Mouse (Mus musculus) limb, embryonic 14.5 days (tissue): ENCODE data around the gene Tenm2. TPM values are rescaled to one million over a fixed set of nuclear protein-coding genes. Genes with fewer than 3 reads are reported as not detected.

Experiments
- ATAC-seq: fragments of 200-750 bp; cut with Nextera tagmentation; 2 replicates; pipeline ENCODE4 v1.8.0; 2017; ENCODE audit warnings: low read depth, moderate number of reproducible peaks, moderate TSS enrichment; ENCODE audit not compliant: low FRiP score
- DNase-seq: peaks from one replicate; pipeline ENCODE4 v3.0.0-alpha.2; 2015; ENCODE audit warnings: low spot score
- H3K27ac ChIP-seq: fragments of 300-500 bp; sonication (generic); replicated peaks from 2 replicates; pipeline ENCODE4 v1.5.1; 2014; ENCODE audit warnings: low read depth, mild to moderate bottlenecking, low read length, moderate library complexity, mixed read lengths
- H3K27me3 ChIP-seq: fragments of 300-500 bp; sonication (generic); 2 replicates; pipeline ENCODE4 v1.6.1; 2014; ENCODE audit warnings: low read length, mixed read lengths; ENCODE audit not compliant: control insufficient read depth, insufficient read depth
- H3K36me3 ChIP-seq: fragments of 300-500 bp; sonication (generic); 2 replicates; pipeline ENCODE4 v1.6.1; 2014; ENCODE audit warnings: mild to moderate bottlenecking, low read length, moderate library complexity, mixed read lengths; ENCODE audit not compliant: control insufficient read depth, insufficient read depth
- H3K4me1 ChIP-seq: fragments of 300-500 bp; sonication (generic); 2 replicates; pipeline ENCODE4 v1.6.1; 2014; ENCODE audit warnings: antibody characterized with exemption, low read length, mixed read lengths; ENCODE audit not compliant: control insufficient read depth, insufficient read depth
- H3K4me2 ChIP-seq: fragments of 300-500 bp; sonication (generic); replicated peaks from 2 replicates; pipeline ENCODE4 v1.6.1; 2014; ENCODE audit warnings: low read depth, mild to moderate bottlenecking, low read length, moderate library complexity; ENCODE audit not compliant: severe bottlenecking
- H3K4me3 ChIP-seq: fragments of 300-500 bp; sonication (generic); replicated peaks from 2 replicates; pipeline ENCODE4 v1.5.1; 2014; ENCODE audit warnings: low read length
- H3K9ac ChIP-seq: fragments of 300-500 bp; sonication (generic); 2 replicates; pipeline ENCODE4 v1.6.1; 2014; ENCODE audit warnings: mild to moderate bottlenecking, low read depth, low read length, moderate library complexity; ENCODE audit not compliant: severe bottlenecking
- H3K9me3 ChIP-seq: fragments of 300-500 bp; sonication (generic); 2 replicates; pipeline ENCODE4 v1.6.1; 2016; ENCODE audit warnings: low read length; ENCODE audit not compliant: control insufficient read depth
- POLR2A ChIP-seq: fragments of 200-500 bp; IDR thresholded peaks from 2 replicates; pipeline ENCODE4 v1.8.0; 2012; ENCODE audit warnings: inconsistent platforms, mild to moderate bottlenecking, moderate library complexity, borderline replicate concordance; ENCODE audit not compliant: insufficient read depth, insufficient read length; ENCODE audit errors: extremely low read depth
- WGBS: fragments of 180-500 bp; shearing (Covaris S2); extraction: QIAGEN DNeasy Blood & Tissue Kit; methylation state at CpG from one replicate; pipeline ENCODE4 v1.1.7; 2014; 5-methylcytosine and 5-hydroxymethylcytosine counted together
- polyA plus RNA-seq, 2 experiments: library from polyadenylated mRNA; depleted of rRNA in 1 of 2; stranded (reverse) in 1 of 2; unstranded in 1 of 2; fragments of >200 nt; fragmentation: Nextera tagmentation in 1 of 2; extraction: Ambion mirVana in 1 of 2; gene quantifications; 2 replicates each; pipeline versions ENCODE4 v1.2.1 to v1.2.3; 2012 to 2014

Tenm2 gene
- polyA plus RNA-seq, 2 experiments, result 3.7 to 5.6 TPM

DNA sequence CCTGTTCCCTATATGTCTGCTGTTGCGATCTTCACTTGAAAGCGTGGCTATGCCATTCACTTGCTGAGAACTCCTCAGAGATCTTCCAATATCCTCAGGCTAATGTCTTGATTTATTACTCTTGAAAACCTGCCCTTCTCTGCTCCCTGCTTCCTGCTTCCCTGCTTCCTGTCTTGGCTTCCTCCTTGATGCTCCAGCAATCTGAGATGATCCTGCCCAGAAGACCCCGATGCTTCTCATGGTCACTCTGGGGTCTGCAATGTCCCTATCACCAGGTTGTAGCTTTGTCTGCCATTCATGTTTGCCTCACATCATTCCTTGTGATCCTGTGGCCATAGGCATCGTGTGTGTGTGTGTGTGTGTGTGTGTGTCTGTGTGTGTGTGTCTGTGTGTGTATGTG, 697.6 kb downstream of the Tenm2 start:
- H3K27me3 ChIP-seq, result no peaks in the 10 kb centered on the region
- WGBS, result 68% methylated on average over 4 of the region's 4 CpGs
- no peak overlapping the region for H3K4me2 ChIP-seq
- no peaks in the 10 kb centered on the region for H3K36me3 ChIP-seq
- no peak overlapping the region for H3K4me3 ChIP-seq
- ATAC-seq, result no peak
- no peak overlapping the region for H3K9ac ChIP-seq
- H3K9me3 ChIP-seq, result no peaks in the 10 kb centered on the region
- no peak for DNase-seq
- H3K4me1 ChIP-seq, result no peaks in the 10 kb centered on the region
- TF ChIP-seq POLR2A, result no peak
- H3K27ac ChIP-seq, result no peak overlapping the region

DNA sequence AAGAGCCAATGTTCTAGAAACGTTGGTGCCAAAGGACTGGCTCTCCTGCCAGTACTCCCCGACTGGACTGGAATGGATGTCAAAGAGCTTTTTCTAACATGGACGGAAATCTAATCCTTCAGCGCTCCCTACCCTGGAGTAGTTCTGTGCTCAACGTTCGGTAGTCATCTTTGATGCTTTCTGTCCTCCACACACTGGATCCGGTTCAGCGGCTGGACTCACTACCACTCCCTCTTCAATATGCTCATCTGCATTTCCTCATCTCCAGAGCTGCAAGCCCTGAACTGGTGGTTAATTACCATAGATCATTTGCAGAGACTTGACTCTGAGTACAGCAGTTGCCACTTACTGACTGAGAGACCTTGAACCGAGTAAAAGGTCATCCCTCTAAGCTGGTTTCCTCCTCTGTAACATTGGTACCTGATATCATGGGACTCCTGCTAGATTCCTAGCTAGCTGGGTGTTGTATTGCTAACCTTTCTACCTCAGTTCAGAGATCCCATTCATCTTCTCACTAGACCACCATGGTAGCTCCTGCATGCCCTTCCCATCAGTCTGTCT, 698.1 kb downstream of the Tenm2 start:
- Histone ChIP-seq H3K27me3 (no peaks in the 10 kb centered on the region), H3K4me1 (no peaks in the 10 kb centered on the region), H3K9me3 (no peaks in the 10 kb centered on the region), H3K9ac (no peak overlapping the region), H3K4me3 (no peak overlapping the region), H3K36me3 (no peaks in the 10 kb centered on the region), H3K4me2 (no peak overlapping the region), H3K27ac (no peak overlapping the region)
- TF ChIP-seq POLR2A, result no peak
- ATAC-seq (no peak), DNase-seq (no peak)
- 87% methylated on average over 9 of the region's 9 CpGs for WGBS

DNA sequence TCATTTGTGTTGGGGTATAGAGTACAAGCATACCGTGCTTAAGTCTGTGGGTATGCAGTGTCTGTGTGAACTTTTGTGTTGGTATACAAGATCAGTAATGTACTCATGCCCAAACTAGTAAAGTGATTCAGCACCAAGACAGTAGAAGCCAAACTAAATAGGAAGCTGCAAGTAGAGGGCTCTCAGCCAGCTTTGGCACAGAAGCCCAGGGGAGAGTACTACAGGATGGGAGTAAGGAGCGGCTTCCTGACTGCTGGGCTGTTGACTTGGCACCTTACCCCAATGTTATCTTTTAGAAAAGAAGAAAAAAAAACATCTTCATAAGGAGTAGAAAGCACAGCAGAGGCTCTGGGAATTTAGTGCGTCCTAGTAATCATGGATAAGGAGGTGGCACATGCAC, 700.2 kb downstream of the Tenm2 start:
- TF ChIP-seq POLR2A, result no peak
- 81% methylated on average over 3 of the region's 3 CpGs for WGBS
- H3K4me3 ChIP-seq, result no peak overlapping the region
- no peaks in the 10 kb centered on the region for H3K9me3 ChIP-seq
- DNase-seq (no peak), ATAC-seq (no peak)
- no peak overlapping the region for H3K27ac ChIP-seq
- no peak overlapping the region for H3K9ac ChIP-seq
- H3K27me3 ChIP-seq, result no peaks in the 10 kb centered on the region
- H3K36me3 ChIP-seq, result no peaks in the 10 kb centered on the region
- H3K4me1 ChIP-seq, result no peaks in the 10 kb centered on the region
- H3K4me2 ChIP-seq, result no peak overlapping the region

DNA sequence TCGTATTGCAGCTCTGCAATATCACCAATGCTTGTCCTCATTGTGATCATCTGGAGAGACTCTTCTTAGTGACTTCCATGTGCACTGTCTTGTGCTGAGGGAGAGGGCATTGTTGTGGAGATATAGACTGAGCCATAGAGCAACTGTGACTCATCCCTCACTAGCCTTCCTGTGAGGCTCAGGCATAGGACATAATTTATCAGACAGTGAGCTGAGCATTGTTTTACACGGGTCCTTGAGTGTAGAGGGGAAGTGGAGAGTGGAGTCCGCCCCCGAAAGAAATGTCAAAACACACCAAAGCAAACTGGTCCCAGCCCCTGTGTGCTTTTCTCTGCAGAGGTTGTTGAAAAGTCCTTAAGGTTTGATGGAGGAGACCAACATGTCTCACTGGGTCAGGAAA, 704.1 kb downstream of the Tenm2 start:
- WGBS, result 85% methylated on average over 4 of the region's 4 CpGs
- Histone ChIP-seq H3K4me3 (no peak overlapping the region), H3K27me3 (no peaks in the 10 kb centered on the region), H3K4me1 (no peaks in the 10 kb centered on the region), H3K4me2 (no peak overlapping the region), H3K9ac (no peak overlapping the region), H3K36me3 (no peaks in the 10 kb centered on the region), H3K27ac (no peak overlapping the region), H3K9me3 (no peaks in the 10 kb centered on the region)
- no peak for TF ChIP-seq POLR2A
- DNase-seq (no peak), ATAC-seq (no peak)

DNA sequence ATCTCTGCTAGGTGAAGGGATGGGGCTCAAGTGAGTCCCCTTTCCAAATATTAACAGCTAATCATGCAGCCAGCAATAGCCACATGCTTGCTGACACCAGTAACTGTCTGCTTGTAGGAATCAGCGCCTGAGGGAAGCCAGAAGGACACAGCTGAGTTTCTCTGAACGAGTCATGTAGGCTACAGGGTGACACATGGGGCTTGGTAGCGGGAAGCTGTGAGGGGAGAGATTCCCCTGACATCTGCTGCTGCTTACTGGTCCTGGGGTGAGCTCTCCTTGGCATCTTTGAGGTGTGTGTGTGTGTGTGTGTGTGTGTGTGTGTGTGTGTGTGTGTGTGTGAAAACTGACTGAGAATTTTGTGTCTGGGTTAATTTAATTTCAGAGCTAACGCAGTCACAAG, 708.3 kb downstream of the Tenm2 start:
- no peaks in the 10 kb centered on the region for H3K9me3 ChIP-seq
- ATAC-seq (no peak), DNase-seq (no peak)
- no peaks in the 10 kb centered on the region for H3K27me3 ChIP-seq
- 63% methylated on average over 4 of the region's 4 CpGs for WGBS
- no peak overlapping the region for H3K9ac ChIP-seq
- H3K36me3 ChIP-seq, result no peaks in the 10 kb centered on the region
- H3K4me1 ChIP-seq, result no peaks in the 10 kb centered on the region
- H3K4me3 ChIP-seq, result no peak overlapping the region
- no peak for TF ChIP-seq POLR2A
- H3K4me2 ChIP-seq, result no peak overlapping the region
- H3K27ac ChIP-seq, result no peak overlapping the region

DNA sequence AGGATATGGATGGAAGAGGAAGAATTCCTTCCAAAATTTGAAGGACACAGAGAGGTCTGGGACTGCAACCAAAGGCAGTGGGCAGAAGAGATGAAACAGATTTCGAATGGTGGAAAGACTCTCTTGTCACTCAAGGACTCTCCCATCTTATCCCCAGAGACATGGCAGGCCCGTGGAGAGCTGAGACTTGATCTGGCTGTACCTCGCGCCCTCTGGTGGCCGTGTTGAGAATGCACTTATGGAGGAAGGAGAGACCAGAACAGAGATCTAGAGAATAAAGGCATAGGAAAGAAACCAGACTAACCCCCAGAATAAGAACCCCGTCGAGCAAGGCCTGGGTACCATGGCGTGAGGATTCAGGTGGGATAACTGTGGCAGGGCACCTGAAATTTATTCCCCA, 709.4 kb downstream of the Tenm2 start:
- no peak for TF ChIP-seq POLR2A
- H3K4me2 ChIP-seq, result no peak overlapping the region
- H3K9ac ChIP-seq, result no peak overlapping the region
- H3K36me3 ChIP-seq, result no peaks in the 10 kb centered on the region
- H3K27ac ChIP-seq, result no peak overlapping the region
- WGBS, result 6% methylated on average over 8 of the region's 8 CpGs
- peak; percentile 52 for DNase-seq
- H3K27me3 ChIP-seq, result no peaks in the 10 kb centered on the region
- ATAC-seq, result no peak
- no peaks in the 10 kb centered on the region for H3K9me3 ChIP-seq
- H3K4me3 ChIP-seq, result no peak overlapping the region
- no peaks in the 10 kb centered on the region for H3K4me1 ChIP-seq
